Mouse (Mus musculus) erythroblast, embryonic 14.5 days (primary cell): ENCODE results near the gene Polr3c. TPM values are rescaled to one million over a fixed set of nuclear protein-coding genes. Genes with fewer than 3 reads are reported as not detected.

Source experiments
- H3K27me3 ChIP-seq: 2 replicates; pipeline ENCODE4 v1.6.1; 2012; ENCODE audit warnings: inconsistent platforms; ENCODE audit not compliant: control insufficient read depth
- H3K36me3 ChIP-seq: 2 replicates; pipeline ENCODE4 v1.6.1; 2012; ENCODE audit warnings: mild to moderate bottlenecking, inconsistent platforms; ENCODE audit not compliant: control insufficient read depth
- H3K4me1 ChIP-seq: 2 replicates; pipeline ENCODE4 v1.6.1; 2012; ENCODE audit warnings: inconsistent platforms; ENCODE audit not compliant: control insufficient read depth
- H3K4me3 ChIP-seq: replicated peaks from 2 replicates; pipeline ENCODE3; 2012; ENCODE audit warnings: moderate library complexity, mild to moderate bottlenecking, inconsistent platforms
- H3K9me3 ChIP-seq: 2 replicates; pipeline ENCODE4 v1.6.1; 2012; ENCODE audit warnings: low read length, inconsistent platforms, mixed read lengths; ENCODE audit not compliant: control insufficient read depth
- GATA1 ChIP-seq: IDR thresholded peaks from 2 replicates; pipeline ENCODE4 v1.6.1; 2012; ENCODE audit warnings: low read length, inconsistent platforms, mixed read lengths
- TAL1 ChIP-seq: IDR thresholded peaks from 3 replicates; pipeline ENCODE4 v1.6.1; 2012; ENCODE audit warnings: low read length, inconsistent platforms, mixed read lengths
- polyA plus RNA-seq: library from polyadenylated mRNA; stranded (reverse); fragments of >175 nt; gene quantifications from 2 replicates; pipeline ENCODE4 v1.2.3, GENCODE M21; 2012

Polr3c gene
- polyA plus RNA-seq, 1 experiment, result 1.2 TPM

- Histone ChIP-seq H3K4me3 (no peak overlapping the region), H3K9me3 (no peaks in the 10 kb centered on the region), H3K36me3 (no peaks in the 10 kb centered on the region), H3K4me1 (peaks cover 5% of the 10 kb centered on the region), H3K27me3 (0 out of 2 replicates have a peak, but pooled peaks cover 2% of the 10 kb centered on the region)
- TF ChIP-seq TAL1, result no peak
- TF ChIP-seq GATA1, result no peak
Measured at GRCm38 (mm10) chr3:96662731-96663316, 64.6 kb downstream of the Polr3c start.

Other genes starting within 250 kb of the Polr3c start
- not detected in 2 replicates for gene Hfe2, start 202.5 kb downstream of the Polr3c start, polyA plus RNA-seq
- gene Txnip, start 169.7 kb downstream of the Polr3c start, polyA plus RNA-seq, result 0.76 and 1.4 TPM in 2 replicates
- not detected in 2 replicates for gene Gm16253, start 150.6 kb downstream of the Polr3c start, polyA plus RNA-seq
- 1.1 TPM in 2 replicates for gene Polr3gl, start 133.4 kb downstream of the Polr3c start, polyA plus RNA-seq
- gene Ankrd34a, start 131.0 kb downstream of the Polr3c start, polyA plus RNA-seq, result not detected in 2 replicates
- gene Lix1l, start 126.5 kb downstream of the Polr3c start, polyA plus RNA-seq, result 0.01 TPM in 1 of 2 replicates, not detected in the other
- gene Rbm8a, start 97.7 kb downstream of the Polr3c start, polyA plus RNA-seq, result 14.3 and 18.4 TPM in 2 replicates
- gene Pex11b, start 92.3 kb downstream of the Polr3c start, polyA plus RNA-seq, result 0.04 and 0.24 TPM in 2 replicates
- gene Gm42957, start 92.2 kb downstream of the Polr3c start, polyA plus RNA-seq, result 0.01 TPM in 1 of 2 replicates, not detected in the other
- gene Itga10, start 82.0 kb downstream of the Polr3c start, polyA plus RNA-seq, result not detected in 2 replicates
- gene Ankrd35, start 57.5 kb downstream of the Polr3c start, polyA plus RNA-seq, result 0.02 TPM in 1 of 2 replicates, not detected in the other
- gene Pias3, start 31.2 kb downstream of the Polr3c start, polyA plus RNA-seq, result 0.52 and 0.75 TPM in 2 replicates
- 0.05 and 0.06 TPM in 2 replicates for gene Nudt17, start 19.1 kb downstream of the Polr3c start, polyA plus RNA-seq
- gene Rnf115, start within 50 bp of the Polr3c start, polyA plus RNA-seq, result 0.76 and 0.98 TPM in 2 replicates
- not detected in 2 replicates for gene Pdzk1, start 101.7 kb upstream of the Polr3c start, polyA plus RNA-seq
- gene Cd160, start 101.7 kb upstream of the Polr3c start, polyA plus RNA-seq, result not detected in 2 replicates
- not detected in 2 replicates for gene Gja5, start 177.1 kb upstream of the Polr3c start, polyA plus RNA-seq
- gene Gpr89, start 177.7 kb upstream of the Polr3c start, polyA plus RNA-seq, result 0.11 and 0.18 TPM in 2 replicates
- not detected in 2 replicates for gene Gja8, start 198.4 kb upstream of the Polr3c start, polyA plus RNA-seq